Mouse (Mus musculus): ENCODE measurements around the gene Olfr1392. TPM values are rescaled to one million over a fixed set of nuclear protein-coding genes. Genes with fewer than 3 reads are reported as not detected.

The Olfr1392 gene
- polyA plus RNA-seq, 2 experiments = 0.01 TPM; not detected in 1

- peak in 1 of 3 experiments; percentile 41 for DNase-seq (ENCODE audit: low read depth in 3 of 3, low spot score in 3 of 3)
- no peak for ATAC-seq (ENCODE audit: insufficient read depth)
- no peak for TF ChIP-seq CTCF (IDR thresholded peaks at IDR 0.05; ENCODE audit: low read depth)
- TF ChIP-seq EP300 (IDR thresholded peaks at IDR 0.05; ENCODE audit: low read depth) = no peak
- no peaks in the 10 kb centered on the region for H3K9me3 ChIP-seq (ENCODE audit: control insufficient read depth, low read length)
- peak overlapping the region; percentile 43; the same call in 1 of the 2 replicates for H3K9ac ChIP-seq (replicated peaks)
- peak overlapping the region; percentile 73 for H3K27ac ChIP-seq
- H3K27me3 ChIP-seq (ENCODE audit: control insufficient read depth, insufficient read depth, low read length) = no peaks in the 10 kb centered on the region
- peak overlapping the region; percentile 96 for H3K4me2 ChIP-seq (ENCODE audit: low read depth)
- H3K4me3 ChIP-seq (ENCODE audit: insufficient read depth in 1 of 2, low read depth in 2 of 2, low read length in 2 of 2) = peak overlapping the region; percentile 48 to 68
- 16% methylated on average over 7 of the region's 7 CpGs for WGBS (ENCODE audit: insufficient replicate concordance)
- H3K36me3 ChIP-seq (replicated peaks; ENCODE audit: control insufficient read depth, insufficient read depth, low read depth) = no peaks in the 10 kb centered on the region
- peaks cover 43 to 54% of the 10 kb centered on the region in 2 experiments for H3K4me1 ChIP-seq (replicated peaks; ENCODE audit: control insufficient read depth in 2 of 2, insufficient read depth in 2 of 2, low read length in 1 of 2)
Measured at GRCm38 (mm10) chr11:49245176-49245575, 39.9 kb upstream of the Olfr1392 start.

- Histone ChIP-seq H3K4me2 (ENCODE audit: low read depth) (peak overlapping the region; percentile 96), H3K36me3 (replicated peaks; ENCODE audit: control insufficient read depth, insufficient read depth, low read depth) (no peaks in the 10 kb centered on the region), H3K9me3 (ENCODE audit: control insufficient read depth, low read length) (no peaks in the 10 kb centered on the region), H3K4me1 (replicated peaks; ENCODE audit: control insufficient read depth in 2 of 2, insufficient read depth in 2 of 2, low read length in 1 of 2) (peaks cover 43 to 55% of the 10 kb centered on the region in 2 experiments), H3K4me3 (ENCODE audit: insufficient read depth in 1 of 2, low read depth in 2 of 2, low read length in 2 of 2) (peak overlapping the region; percentile 48 to 68), H3K27me3 (ENCODE audit: control insufficient read depth, insufficient read depth, low read length) (no peaks in the 10 kb centered on the region), H3K27ac (peak overlapping the region; percentile 43), H3K9ac (replicated peaks) (peak overlapping the region; percentile 43)
- DNase-seq (ENCODE audit: low read depth in 3 of 3, low spot score in 3 of 3) (no peak), ATAC-seq (ENCODE audit: insufficient read depth) (no peak)
- 7% methylated on average over 12 of the region's 12 CpGs for WGBS (ENCODE audit: insufficient replicate concordance)
- TF ChIP-seq EP300 (IDR thresholded peaks at IDR 0.05; ENCODE audit: low read depth) (no peak), CTCF (IDR thresholded peaks at IDR 0.05; ENCODE audit: low read depth) (no peak)
Measured at GRCm38 (mm10) chr11:49245634-49246415, 39.3 kb upstream of the Olfr1392 start.

- H3K9me3 ChIP-seq (ENCODE audit: control insufficient read depth, low read length) = no peaks in the 10 kb centered on the region
- peak overlapping the region in 1 of 2 experiments; percentile 68; a peak in 2 of 4 replicates for H3K4me3 ChIP-seq (ENCODE audit: insufficient read depth in 1 of 2, low read depth in 2 of 2, low read length in 2 of 2)
- TF ChIP-seq EP300 (IDR thresholded peaks at IDR 0.05; ENCODE audit: low read depth) = no peak
- no peak for TF ChIP-seq CTCF (IDR thresholded peaks at IDR 0.05; ENCODE audit: low read depth)
- no peak overlapping the region; the same call in 1 of the 2 replicates for H3K27ac ChIP-seq
- no peaks in the 10 kb centered on the region for H3K27me3 ChIP-seq (ENCODE audit: control insufficient read depth, insufficient read depth, low read length)
- ATAC-seq (ENCODE audit: insufficient read depth) (no peak), DNase-seq (ENCODE audit: low read depth in 3 of 3, low spot score in 3 of 3) (no peak)
- H3K4me2 ChIP-seq (ENCODE audit: low read depth) = peak overlapping the region; percentile 96
- whole genome bisulfite sequencing (ENCODE audit: insufficient replicate concordance) = 58% methylated on average over 4 of the region's 4 CpGs
- no peak overlapping the region; the same call in 1 of the 2 replicates for H3K9ac ChIP-seq (replicated peaks)
- no peaks in the 10 kb centered on the region for H3K36me3 ChIP-seq (replicated peaks; ENCODE audit: control insufficient read depth, insufficient read depth, low read depth)
- H3K4me1 ChIP-seq (replicated peaks; ENCODE audit: control insufficient read depth in 2 of 2, insufficient read depth in 2 of 2, low read length in 1 of 2) = peaks cover 46 to 61% of the 10 kb centered on the region in 2 experiments
Measured at GRCm38 (mm10) chr11:49246523-49246922, 38.6 kb upstream of the Olfr1392 start.

GRCm38 (mm10) chr11:49247255-49247654 lies 37.8 kb upstream of the Olfr1392 start:
- TF ChIP-seq CTCF (IDR thresholded peaks at IDR 0.05; ENCODE audit: low read depth) (no peak), EP300 (IDR thresholded peaks at IDR 0.05; ENCODE audit: low read depth) (no peak)
- H3K27me3 ChIP-seq (ENCODE audit: control insufficient read depth, insufficient read depth, low read length) = no peaks in the 10 kb centered on the region
- H3K9ac ChIP-seq (replicated peaks) = no peak overlapping the region
- no peaks in the 10 kb centered on the region for H3K9me3 ChIP-seq (ENCODE audit: control insufficient read depth, low read length)
- H3K4me3 ChIP-seq (ENCODE audit: insufficient read depth in 1 of 2, low read depth in 2 of 2, low read length in 2 of 2) = no peak overlapping the region
- ATAC-seq (ENCODE audit: insufficient read depth) (no peak), DNase-seq (ENCODE audit: low read depth in 3 of 3, low spot score in 3 of 3) (no peak)
- 57% methylated on average over 2 of the region's 2 CpGs for WGBS (ENCODE audit: insufficient replicate concordance)
- peak overlapping the region; percentile 96 for H3K4me2 ChIP-seq (ENCODE audit: low read depth)
- no peak overlapping the region for H3K27ac ChIP-seq
- H3K36me3 ChIP-seq (replicated peaks; ENCODE audit: control insufficient read depth, insufficient read depth, low read depth) = no peaks in the 10 kb centered on the region
- peaks cover 50 to 67% of the 10 kb centered on the region in 2 experiments for H3K4me1 ChIP-seq (replicated peaks; ENCODE audit: control insufficient read depth in 2 of 2, insufficient read depth in 2 of 2, low read length in 1 of 2)

GRCm38 (mm10) chr11:49248226-49248973 lies 36.7 kb upstream of the Olfr1392 start:
- H3K4me2 ChIP-seq (ENCODE audit: low read depth) = no peak overlapping the region; the same call in 1 of the 2 replicates
- no peak overlapping the region for H3K27ac ChIP-seq

More at GRCm38 (mm10) chr11:49248226-49248973, 36.7 kb upstream of the Olfr1392 start:
- peaks cover under 1% of the 10 kb centered on the region for H3K36me3 ChIP-seq (replicated peaks; ENCODE audit: control insufficient read depth, insufficient read depth, low read depth)
- no peak for TF ChIP-seq CTCF (IDR thresholded peaks at IDR 0.05; ENCODE audit: low read depth)
- no peak for TF ChIP-seq EP300 (IDR thresholded peaks at IDR 0.05; ENCODE audit: low read depth)
- no peaks in the 10 kb centered on the region for H3K9me3 ChIP-seq (ENCODE audit: control insufficient read depth, low read length)
- H3K9ac ChIP-seq (replicated peaks) = no peak overlapping the region
- ATAC-seq (ENCODE audit: insufficient read depth) = no peak
- no peak for DNase-seq (ENCODE audit: low read depth in 3 of 3, low spot score in 3 of 3)
- H3K27me3 ChIP-seq (ENCODE audit: control insufficient read depth, insufficient read depth, low read length) = no peaks in the 10 kb centered on the region
- 53% methylated on average over 6 of the region's 6 CpGs for WGBS (ENCODE audit: insufficient replicate concordance)
- H3K4me1 ChIP-seq (replicated peaks; ENCODE audit: control insufficient read depth in 2 of 2, insufficient read depth in 2 of 2, low read length in 1 of 2) = peaks cover 47 to 67% of the 10 kb centered on the region in 2 experiments
- no peak overlapping the region for H3K4me3 ChIP-seq (ENCODE audit: insufficient read depth in 1 of 2, low read depth in 2 of 2, low read length in 2 of 2)

Data from liver, embryonic 14.5 days (tissue).